Mouse (Mus musculus): ENCODE measurements around the gene Atp2c2.
A peak's percentile ranks its signal among the peaks of the same experiment; 100 is the strongest.

Atp2c2 gene

GRCm38 (mm10) chr8:119785764-119786405 lies 86.1 kb downstream of the Atp2c2 start:
- peak; percentile 36 for DNase-seq

- peak; percentile 22 for DNase-seq
Measured at GRCm38 (mm10) chr8:119786871-119787270, 87.1 kb downstream of the Atp2c2 start.

GRCm38 (mm10) chr8:119787341-119787740 lies 87.5 kb downstream of the Atp2c2 start:
- no peak for DNase-seq

GRCm38 (mm10) chr8:119788607-119789381 lies 89.0 kb downstream of the Atp2c2 start:
- no peak for DNase-seq

- no peak for DNase-seq
Measured at GRCm38 (mm10) chr8:119789581-119789980, 89.8 kb downstream of the Atp2c2 start.

- no peak for DNase-seq
Measured at GRCm38 (mm10) chr8:119791804-119792704, 92.2 kb downstream of the Atp2c2 start.

- DNase-seq: no peak
Measured at GRCm38 (mm10) chr8:119794689-119795088, 94.9 kb downstream of the Atp2c2 start.

- no peak for DNase-seq
Measured at GRCm38 (mm10) chr8:119795651-119796050, 95.8 kb downstream of the Atp2c2 start.

- peak; percentile 93 for DNase-seq
Measured at GRCm38 (mm10) chr8:119798170-119798964, 98.6 kb downstream of the Atp2c2 start.

- no peak for DNase-seq
Measured at GRCm38 (mm10) chr8:119798965-119799264, 99.1 kb downstream of the Atp2c2 start.

GRCm38 (mm10) chr8:119801168-119801567 lies 101.4 kb downstream of the Atp2c2 start:
- DNase-seq: no peak

GRCm38 (mm10) chr8:119802592-119802991 lies 102.8 kb downstream of the Atp2c2 start:
- peak; percentile 36 for DNase-seq

- DNase-seq: no peak
Measured at GRCm38 (mm10) chr8:119805275-119805674, 105.5 kb downstream of the Atp2c2 start.

GRCm38 (mm10) chr8:119806422-119807263 lies 106.8 kb downstream of the Atp2c2 start:
- peak; percentile 38 for DNase-seq
